Mouse (Mus musculus): ENCODE data around the gene Rhoc.

DNA sequence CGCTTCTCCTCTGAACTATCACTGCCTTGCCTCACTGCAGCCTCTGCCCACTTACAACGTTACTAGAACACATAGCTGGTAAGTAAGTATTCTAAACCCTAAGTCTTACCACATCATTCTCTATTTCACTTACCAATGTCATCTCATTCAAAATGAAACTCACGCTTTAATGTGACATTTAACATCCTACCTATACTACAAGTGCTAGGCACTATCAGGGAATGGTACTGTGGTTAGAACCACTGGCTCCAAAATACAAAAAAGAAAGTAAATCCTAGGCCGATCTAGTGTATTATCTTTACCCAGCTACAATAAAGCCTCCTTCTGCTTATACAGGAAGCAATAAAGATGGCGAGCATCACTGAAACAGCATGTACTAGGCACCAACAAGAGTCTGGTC is 52.9 kb downstream of the Rhoc start:
- TF ChIP-seq CTCF (IDR thresholded peaks at IDR 0.05; ENCODE audit: insufficient read depth, low read depth, low read length) (no peak), POLR2A (IDR thresholded peaks at IDR 0.05; ENCODE audit: insufficient read depth, low read depth, low read length) (no peak)
